Mouse (Mus musculus) cerebellum, postnatal 10 days (tissue): ENCODE results near the gene Chat.

Source experiments
- DNase-seq, 2 experiments: peaks; one replicate each; pipeline ENCODE4 v3.0.0; 2021; ENCODE audit warnings: mixed read lengths in 2 of 2

Chat gene

GRCm38 (mm10) chr14:32465889-32466288 is at the start of gene Chat:
TSS of gene Chat (minus strand) at chr14:32465989.
- DNase-seq = no peak

- DNase-seq = peak; percentile 98
Observed at GRCm38 (mm10) chr14:32513336-32514032, 47.7 kb upstream of the Chat start, which contains the start of gene Ercc6. TSS of gene Ercc6 (plus strand) at chr14:32513521.

- DNase-seq = peak; percentile 26 to 29
Observed at GRCm38 (mm10) chr14:32512912-32513311, 47.1 kb upstream of the Chat start.

- no peak for DNase-seq
Observed at GRCm38 (mm10) chr14:32509443-32509961, 43.7 kb upstream of the Chat start.

GRCm38 (mm10) chr14:32508105-32508835 is 42.5 kb upstream of the Chat start:
- DNase-seq = no peak

- no peak for DNase-seq
Observed at GRCm38 (mm10) chr14:32507216-32507615, 41.4 kb upstream of the Chat start.

- DNase-seq = no peak
Observed at GRCm38 (mm10) chr14:32506329-32506728, 40.5 kb upstream of the Chat start.

- DNase-seq = no peak
Observed at GRCm38 (mm10) chr14:32503897-32504296, 38.1 kb upstream of the Chat start.

- no peak for DNase-seq
Observed at GRCm38 (mm10) chr14:32502764-32503688, 37.2 kb upstream of the Chat start.

- DNase-seq = no peak
Observed at GRCm38 (mm10) chr14:32501303-32501702, 35.5 kb upstream of the Chat start.

GRCm38 (mm10) chr14:32496115-32496850 is 30.5 kb upstream of the Chat start:
- DNase-seq = no peak

GRCm38 (mm10) chr14:32492521-32492920 is 26.7 kb upstream of the Chat start:
- DNase-seq = no peak

GRCm38 (mm10) chr14:32482061-32482460 is 16.3 kb upstream of the Chat start:
- peak; percentile 51 to 73 for DNase-seq

- peak; percentile 87 to 88 for DNase-seq
Observed at GRCm38 (mm10) chr14:32477581-32477980, 11.8 kb upstream of the Chat start.

GRCm38 (mm10) chr14:32476559-32476958 is 10.8 kb upstream of the Chat start:
- DNase-seq = peak in 1 of 2 experiments; percentile 7

- peak; percentile 92 to 94 for DNase-seq
Observed at GRCm38 (mm10) chr14:32472996-32473395, 7.2 kb upstream of the Chat start.

- peak; percentile 58 to 65 for DNase-seq
Observed at GRCm38 (mm10) chr14:32467606-32468005, 1.8 kb upstream of the Chat start.

- DNase-seq = no peak
Observed at GRCm38 (mm10) chr14:32465506-32465870, 301 bp downstream of the Chat start.

GRCm38 (mm10) chr14:32464601-32465505 is 936 bp downstream of the Chat start, which contains the start of gene Slc18a3:
TSS of gene Slc18a3 (minus strand) at chr14:32464850.
- DNase-seq = peak; percentile 40 to 45

GRCm38 (mm10) chr14:32463211-32464040 is 2.4 kb downstream of the Chat start:
- DNase-seq = peak; percentile 39 to 40
